Mouse (Mus musculus): ENCODE data around the gene Gng10. TPM values are rescaled to one million over a fixed set of nuclear protein-coding genes. Genes with fewer than 3 reads are reported as not detected.

Gng10 gene
- polyA plus RNA-seq (2012; rRNA removed), result 31.5 and 34.5 TPM in 2 replicates

DNA sequence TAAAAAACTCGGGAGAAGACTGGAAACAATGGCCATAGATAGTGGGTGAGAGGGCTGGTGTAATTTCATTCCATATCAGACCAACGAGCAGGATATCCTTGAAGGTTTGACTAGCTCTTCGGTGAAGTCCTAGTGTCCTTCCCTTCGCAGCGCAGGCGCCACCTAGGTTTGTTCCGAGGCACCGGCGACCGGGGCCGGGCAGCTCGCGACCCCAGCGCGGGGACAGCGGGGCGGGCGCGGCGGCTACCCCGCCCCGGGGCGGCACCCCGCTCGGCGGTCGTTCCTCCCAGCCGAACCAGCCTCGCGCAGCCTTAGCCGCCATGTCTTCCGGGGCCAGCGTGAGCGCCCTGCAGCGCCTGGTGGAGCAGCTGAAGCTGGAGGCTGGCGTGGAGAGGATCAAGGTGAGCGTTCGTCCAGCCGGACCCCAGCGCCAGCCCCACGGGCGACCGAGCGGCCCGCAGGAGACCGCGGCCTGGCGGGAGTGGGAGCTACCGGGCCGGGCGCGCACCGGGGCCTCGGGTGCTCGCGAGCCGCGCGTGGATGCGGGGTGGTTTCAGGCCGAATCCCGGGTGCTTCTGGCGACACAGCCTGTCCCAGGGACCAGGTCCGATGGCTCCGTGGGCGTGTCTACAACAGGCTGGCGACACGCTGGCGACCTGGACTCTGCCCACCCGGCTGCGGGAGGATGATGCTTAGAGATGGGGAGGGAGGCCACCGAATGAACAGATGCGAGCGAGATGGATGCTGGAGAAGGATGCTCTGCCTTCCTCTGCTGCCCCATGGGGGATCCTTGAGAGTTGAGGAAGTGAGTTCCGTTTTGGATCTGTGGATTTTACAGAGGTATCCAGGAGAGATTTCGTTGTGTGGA lies at the start of gene Gng10:
Gene Gng10 (plus strand): TSS at position 171 of the 868 bp plus-strand sequence.
- H3K27ac ChIP-seq (ENCODE audit: insufficient read depth, low read length), result peak within 1 kb of the TSS; percentile 55
- peak within 1 kb of the TSS; percentile 72 for H3K4me3 ChIP-seq (ENCODE audit: extremely low read depth, insufficient read depth, insufficient read length)
- peak in 1 of 2 experiments; percentile 60 for DNase-seq (ENCODE audit: low read depth in 1 of 2, low spot score in 2 of 2)
- no peaks in the 10 kb centered on the region for H3K27me3 ChIP-seq (ENCODE audit: control insufficient read depth, insufficient read depth, low read length)
- WGBS, result 14% methylated on average over 76 of the region's 76 CpGs
- TF ChIP-seq POLR2A (IDR thresholded peaks at IDR 0.05; ENCODE audit: low read depth, low read length), result no peak; the same call in 1 of the 2 replicates
- H3K36me3 ChIP-seq (ENCODE audit: control insufficient read depth, insufficient read depth, low read length), result peaks cover 2% of the 10 kb centered on the region; the same call in 1 of the 2 replicates
- H3K4me1 ChIP-seq (ENCODE audit: control insufficient read depth, insufficient read depth, insufficient read length), result peaks cover 4% of the 10 kb centered on the region

DNA sequence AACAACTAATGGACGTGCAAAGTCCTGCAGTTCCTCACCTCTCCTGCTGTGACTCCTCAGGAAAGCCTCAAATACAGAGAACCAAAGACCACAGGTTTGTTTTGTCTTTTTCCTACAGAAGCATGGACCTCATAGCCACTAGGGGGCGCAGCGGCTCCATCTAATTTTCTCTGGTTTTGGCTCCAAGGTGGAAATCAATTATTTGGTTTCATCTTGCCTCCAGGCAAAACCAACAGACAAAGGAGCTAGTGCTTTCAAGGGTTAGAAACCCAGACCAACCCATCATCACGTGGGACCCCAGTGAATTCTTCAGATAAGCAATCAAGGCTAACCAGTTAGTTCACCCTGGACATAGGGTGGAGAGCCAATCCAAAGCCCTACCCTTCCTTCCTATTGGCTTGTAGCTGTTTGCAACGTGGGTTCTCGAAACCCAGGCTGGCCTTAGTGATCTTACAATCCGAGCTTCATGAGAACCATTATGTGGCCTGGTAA lies 49.7 kb upstream of the Gng10 start:
- peak; percentile 59; the same call in 1 of the 2 replicates for TF ChIP-seq CTCF (IDR thresholded peaks at IDR 0.05; ENCODE audit: extremely low read depth, insufficient read depth, insufficient read length, insufficient replicate concordance)
- no peak for TF ChIP-seq POLR2A (IDR thresholded peaks at IDR 0.05; ENCODE audit: low read depth, low read length)
- DNase-seq (ENCODE audit: low read depth in 1 of 2, low spot score in 2 of 2), result peak; percentile 45 to 74
- 15% methylated on average over 7 of the region's 7 CpGs for WGBS

DNA sequence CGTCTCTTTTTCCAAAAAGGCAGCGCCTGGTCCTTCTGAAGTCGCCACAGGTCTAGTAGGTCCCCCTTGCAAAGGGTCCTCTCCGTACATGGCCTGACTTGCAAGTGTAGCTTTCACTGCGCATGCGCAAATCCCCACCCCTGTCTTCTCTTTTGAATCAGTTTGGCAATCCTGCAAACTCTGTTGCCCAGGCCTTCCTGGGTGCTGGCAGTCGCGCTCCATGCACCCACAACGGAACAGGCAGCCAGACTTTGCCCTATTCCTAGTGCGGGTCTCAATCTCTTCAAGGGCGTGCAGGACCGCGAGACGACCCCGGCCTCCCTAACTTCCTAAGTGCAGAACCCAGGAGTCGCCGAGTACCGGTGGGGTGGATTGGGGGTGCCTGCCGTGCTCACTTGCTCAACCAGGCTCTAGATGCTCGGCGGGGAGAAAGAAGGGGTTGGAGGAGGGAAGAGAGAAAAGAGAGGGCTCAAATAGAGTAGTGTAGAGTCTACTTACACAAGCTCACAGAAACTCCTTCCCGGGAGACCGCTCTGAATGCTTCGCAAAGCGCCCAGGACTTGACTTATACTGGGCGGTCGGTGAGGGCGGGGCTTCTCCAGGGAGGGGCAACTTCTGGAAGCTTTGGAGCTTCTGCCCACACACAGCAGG lies 48.2 kb upstream of the Gng10 start, which contains the start of gene Ptgr1:
Gene Ptgr1 (minus strand): TSS at position 580 of the 651 bp plus-strand sequence.
- H3K27me3 ChIP-seq (ENCODE audit: control insufficient read depth, insufficient read depth, low read length), result no peaks in the 10 kb centered on the region
- H3K4me1 ChIP-seq (ENCODE audit: control insufficient read depth, insufficient read depth, insufficient read length), result peaks cover 7% of the 10 kb centered on the region; the same call in 1 of the 2 replicates
- 2% methylated on average over 28 of the region's 28 CpGs for WGBS
- peak within 1 kb of the TSS; percentile 78 for H3K4me3 ChIP-seq (ENCODE audit: extremely low read depth, insufficient read depth, insufficient read length)
- TF ChIP-seq CTCF (IDR thresholded peaks at IDR 0.05; ENCODE audit: extremely low read depth, insufficient read depth, insufficient read length, insufficient replicate concordance), result no peak
- TF ChIP-seq POLR2A (IDR thresholded peaks at IDR 0.05; ENCODE audit: low read depth, low read length), result no peak
- H3K27ac ChIP-seq (ENCODE audit: insufficient read depth, low read length), result no peak within 1 kb of the TSS
- peak; percentile 43 to 77 for DNase-seq (ENCODE audit: low read depth in 1 of 2, low spot score in 2 of 2)
- H3K36me3 ChIP-seq (ENCODE audit: control insufficient read depth, insufficient read depth, low read length), result no peaks in the 10 kb centered on the region

More for the DNA sequence above, 49.7 kb upstream of the Gng10 start:
- H3K27ac ChIP-seq (ENCODE audit: insufficient read depth, low read length), result no peak overlapping the region
- no peak overlapping the region for H3K4me3 ChIP-seq (ENCODE audit: extremely low read depth, insufficient read depth, insufficient read length)
- no peaks in the 10 kb centered on the region for H3K27me3 ChIP-seq (ENCODE audit: control insufficient read depth, insufficient read depth, low read length)
- peaks cover 7% of the 10 kb centered on the region; the same call in 1 of the 2 replicates for H3K4me1 ChIP-seq (ENCODE audit: control insufficient read depth, insufficient read depth, insufficient read length)
- H3K36me3 ChIP-seq (ENCODE audit: control insufficient read depth, insufficient read depth, low read length), result no peaks in the 10 kb centered on the region

DNA sequence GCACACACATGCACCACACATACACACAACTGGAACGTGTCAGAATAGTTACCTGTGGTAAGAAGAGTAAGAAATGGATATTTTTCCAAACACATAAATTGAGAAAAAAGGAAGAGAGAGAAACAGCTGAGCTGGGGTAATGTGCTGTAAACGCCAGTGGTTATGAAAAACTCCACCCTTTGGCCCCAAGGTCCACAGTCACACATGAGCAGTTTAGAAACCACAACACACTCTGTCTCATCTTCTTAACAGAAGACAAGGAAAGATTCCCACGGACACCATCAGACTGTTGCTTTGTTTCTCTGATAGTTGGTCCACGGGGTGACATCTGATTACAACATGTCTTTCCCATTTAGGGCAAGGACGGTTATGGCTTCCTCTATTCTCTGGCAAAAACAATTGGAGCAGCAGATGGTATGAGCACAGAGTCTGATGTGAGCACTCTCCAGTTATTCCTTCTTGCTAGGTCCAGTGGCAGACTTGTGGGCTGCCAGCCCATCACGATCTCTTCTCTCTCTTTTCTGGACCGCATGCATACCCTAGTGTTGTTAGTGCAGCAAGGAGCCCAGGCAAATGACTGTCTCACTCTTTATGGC lies 45.5 kb upstream of the Gng10 start:
- peaks cover 7% of the 10 kb centered on the region; the same call in 1 of the 2 replicates for H3K4me1 ChIP-seq (ENCODE audit: control insufficient read depth, insufficient read depth, insufficient read length)
- H3K36me3 ChIP-seq (ENCODE audit: control insufficient read depth, insufficient read depth, low read length), result no peaks in the 10 kb centered on the region
- DNase-seq (ENCODE audit: low read depth in 1 of 2, low spot score in 2 of 2), result no peak
- TF ChIP-seq CTCF (IDR thresholded peaks at IDR 0.05; ENCODE audit: extremely low read depth, insufficient read depth, insufficient read length, insufficient replicate concordance) (no peak), POLR2A (IDR thresholded peaks at IDR 0.05; ENCODE audit: low read depth, low read length) (no peak)
- no peak overlapping the region for H3K27ac ChIP-seq (ENCODE audit: insufficient read depth, low read length)
- 34% methylated on average over 7 of the region's 7 CpGs for WGBS
- no peak overlapping the region for H3K4me3 ChIP-seq (ENCODE audit: extremely low read depth, insufficient read depth, insufficient read length)
- H3K27me3 ChIP-seq (ENCODE audit: control insufficient read depth, insufficient read depth, low read length), result no peaks in the 10 kb centered on the region

DNA sequence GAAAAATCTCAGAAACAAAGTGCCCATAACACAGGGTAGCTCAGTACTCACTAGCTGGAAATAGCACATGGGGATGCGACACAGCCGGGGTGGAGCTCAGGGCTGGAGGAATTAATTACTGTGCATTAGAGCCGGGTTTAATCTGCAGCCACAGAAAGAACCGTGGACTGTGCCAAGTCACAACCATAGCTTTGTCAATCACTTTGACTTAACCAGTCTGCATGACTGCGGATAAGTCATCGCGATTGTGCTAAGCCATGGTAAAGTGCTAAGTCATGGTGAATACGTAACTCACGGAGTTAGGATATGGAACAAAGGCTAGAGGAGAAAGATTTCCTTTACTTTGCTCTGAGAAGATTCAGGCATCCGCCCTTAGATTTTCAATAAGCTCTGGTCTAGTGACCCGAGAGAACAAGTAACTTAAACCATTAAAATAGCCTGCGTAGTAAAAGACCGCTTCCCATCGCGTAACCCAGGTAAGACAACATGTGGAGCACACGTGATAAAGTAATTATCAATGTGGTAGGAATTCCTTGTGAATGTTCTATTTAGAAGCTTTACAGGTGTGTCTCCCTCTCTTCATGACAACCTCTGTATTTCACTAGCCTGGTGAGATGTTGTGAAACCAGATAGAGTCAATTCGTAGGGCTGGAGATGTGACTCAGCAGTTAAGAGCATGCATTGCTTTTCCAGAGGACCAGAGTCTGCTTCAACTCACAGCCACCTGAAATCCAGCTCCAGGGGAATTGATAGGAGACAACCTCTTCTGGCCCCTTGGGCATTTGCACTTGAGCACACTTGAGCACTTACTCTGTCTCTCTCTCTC lies 44.1 kb upstream of the Gng10 start:
- Histone ChIP-seq H3K4me3 (ENCODE audit: extremely low read depth, insufficient read depth, insufficient read length) (no peak overlapping the region), H3K27ac (ENCODE audit: insufficient read depth, low read length) (no peak overlapping the region), H3K27me3 (ENCODE audit: control insufficient read depth, insufficient read depth, low read length) (no peaks in the 10 kb centered on the region), H3K36me3 (ENCODE audit: control insufficient read depth, insufficient read depth, low read length) (no peaks in the 10 kb centered on the region), H3K4me1 (ENCODE audit: control insufficient read depth, insufficient read depth, insufficient read length) (peaks cover 7% of the 10 kb centered on the region; the same call in 1 of the 2 replicates)
- 82% methylated on average over 17 of the region's 17 CpGs for WGBS
- no peak for TF ChIP-seq CTCF (IDR thresholded peaks at IDR 0.05; ENCODE audit: extremely low read depth, insufficient read depth, insufficient read length, insufficient replicate concordance)
- TF ChIP-seq POLR2A (IDR thresholded peaks at IDR 0.05; ENCODE audit: low read depth, low read length), result no peak
- DNase-seq (ENCODE audit: low read depth in 1 of 2, low spot score in 2 of 2), result no peak

DNA sequence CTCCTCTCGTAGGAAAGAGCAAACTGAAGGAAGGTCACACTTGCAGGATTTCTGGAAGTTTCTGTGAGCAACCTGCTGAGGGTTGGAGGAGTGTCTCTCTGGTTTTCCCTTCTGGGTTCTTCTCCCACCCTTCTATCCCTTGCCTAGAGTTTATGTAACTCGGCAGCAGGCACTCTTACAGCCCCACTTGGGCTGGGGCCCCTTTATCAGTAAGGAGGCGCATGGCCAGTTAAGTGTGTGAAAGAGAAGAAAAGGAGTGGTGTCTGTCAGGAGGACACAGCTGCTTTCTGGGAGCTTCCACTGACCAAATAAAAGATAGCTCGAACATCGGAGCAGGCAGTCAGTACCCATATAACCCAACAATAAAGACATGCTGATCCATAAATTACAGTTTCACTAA lies 42.7 kb upstream of the Gng10 start:
- Histone ChIP-seq H3K4me1 (ENCODE audit: control insufficient read depth, insufficient read depth, insufficient read length) (no peaks in the 10 kb centered on the region; the same call in 1 of the 2 replicates), H3K4me3 (ENCODE audit: extremely low read depth, insufficient read depth, insufficient read length) (no peak overlapping the region), H3K36me3 (ENCODE audit: control insufficient read depth, insufficient read depth, low read length) (no peaks in the 10 kb centered on the region), H3K27ac (ENCODE audit: insufficient read depth, low read length) (no peak overlapping the region), H3K27me3 (ENCODE audit: control insufficient read depth, insufficient read depth, low read length) (no peaks in the 10 kb centered on the region)
- DNase-seq (ENCODE audit: low read depth in 1 of 2, low spot score in 2 of 2), result no peak
- WGBS, result 68% methylated on average over 5 of the region's 5 CpGs
- TF ChIP-seq POLR2A (IDR thresholded peaks at IDR 0.05; ENCODE audit: low read depth, low read length) (no peak), CTCF (IDR thresholded peaks at IDR 0.05; ENCODE audit: extremely low read depth, insufficient read depth, insufficient read length, insufficient replicate concordance) (no peak)
